Mouse (Mus musculus): ENCODE measurements around the gene Tfam.

Tfam gene

GRCm38 (mm10) chr10:71223101-71223500 lies 15.0 kb downstream of the Tfam start:
- DNase-seq (ENCODE audit: extremely low spot score) = no peak

- DNase-seq (ENCODE audit: extremely low spot score) = no peak
Measured at GRCm38 (mm10) chr10:71222639-71223038, 15.4 kb downstream of the Tfam start.

- peak; percentile 85 for DNase-seq (ENCODE audit: extremely low spot score)
Measured at GRCm38 (mm10) chr10:71218228-71218892, 19.7 kb downstream of the Tfam start.

- DNase-seq (ENCODE audit: extremely low spot score) = no peak
Measured at GRCm38 (mm10) chr10:71215996-71216395, 22.1 kb downstream of the Tfam start.

GRCm38 (mm10) chr10:71201512-71201911 lies 36.6 kb downstream of the Tfam start:
- no peak for DNase-seq (ENCODE audit: extremely low spot score)

GRCm38 (mm10) chr10:71200964-71201363 lies 37.1 kb downstream of the Tfam start:
- DNase-seq (ENCODE audit: extremely low spot score) = no peak

- DNase-seq (ENCODE audit: extremely low spot score) = no peak
Measured at GRCm38 (mm10) chr10:71198676-71199075, 39.4 kb downstream of the Tfam start.

- no peak for DNase-seq (ENCODE audit: extremely low spot score)
Measured at GRCm38 (mm10) chr10:71197036-71197785, 40.9 kb downstream of the Tfam start.

- no peak for DNase-seq (ENCODE audit: extremely low spot score)
Measured at GRCm38 (mm10) chr10:71195501-71195900, 42.6 kb downstream of the Tfam start.

GRCm38 (mm10) chr10:71194713-71195112 lies 43.4 kb downstream of the Tfam start:
- DNase-seq (ENCODE audit: extremely low spot score) = no peak

GRCm38 (mm10) chr10:71193319-71193718 lies 44.8 kb downstream of the Tfam start:
- no peak for DNase-seq (ENCODE audit: extremely low spot score)

- DNase-seq (ENCODE audit: extremely low spot score) = no peak
Measured at GRCm38 (mm10) chr10:71192886-71193285, 45.2 kb downstream of the Tfam start.

GRCm38 (mm10) chr10:71188681-71189080 lies 49.4 kb downstream of the Tfam start:
- no peak for DNase-seq (ENCODE audit: extremely low spot score)

GRCm38 (mm10) chr10:71185059-71185458 lies 53.0 kb downstream of the Tfam start:
- no peak for DNase-seq (ENCODE audit: extremely low spot score)

GRCm38 (mm10) chr10:71183339-71184031 lies 54.6 kb downstream of the Tfam start:
- no peak for DNase-seq (ENCODE audit: extremely low spot score)

GRCm38 (mm10) chr10:71181931-71182330 lies 56.1 kb downstream of the Tfam start:
- DNase-seq (ENCODE audit: extremely low spot score) = no peak

- DNase-seq (ENCODE audit: extremely low spot score) = no peak
Measured at GRCm38 (mm10) chr10:71181091-71181490, 57.0 kb downstream of the Tfam start.

GRCm38 (mm10) chr10:71180057-71180456 lies 58.0 kb downstream of the Tfam start:
- DNase-seq (ENCODE audit: extremely low spot score) = no peak

- DNase-seq (ENCODE audit: extremely low spot score) = no peak
Measured at GRCm38 (mm10) chr10:71177201-71177600, 60.9 kb downstream of the Tfam start.

GRCm38 (mm10) chr10:71176341-71176740 lies 61.7 kb downstream of the Tfam start:
- DNase-seq (ENCODE audit: extremely low spot score) = no peak
